Mouse (Mus musculus): Measurements from ENCODE around the gene Psd4.

GRCm38 (mm10) chr2:24421211-24421863 lies 54.0 kb downstream of the Psd4 start:
- TF ChIP-seq CTCF (conservative IDR thresholded peaks at IDR 0.05 in 1 of 2, IDR thresholded peaks at IDR 0.05 in 1 of 2; ENCODE audit: low read depth in 2 of 2, low read length in 2 of 2) (no peak), POLR2A (IDR thresholded peaks at IDR 0.05; ENCODE audit: low read depth, low read length) (no peak), EP300 (IDR thresholded peaks at IDR 0.05; ENCODE audit: low read length) (no peak), HCFC1 (IDR thresholded peaks at IDR 0.05; ENCODE audit: low read depth, low read length) (no peak), CHD2 (IDR thresholded peaks at IDR 0.05; ENCODE audit: low read length) (no peak), RAD21 (IDR thresholded peaks at IDR 0.05; ENCODE audit: low read depth, low read length) (no peak)

All from CH12.LX (cell line).